Mouse (Mus musculus): ENCODE data around the gene Pias1.

The Pias1 gene

DNA sequence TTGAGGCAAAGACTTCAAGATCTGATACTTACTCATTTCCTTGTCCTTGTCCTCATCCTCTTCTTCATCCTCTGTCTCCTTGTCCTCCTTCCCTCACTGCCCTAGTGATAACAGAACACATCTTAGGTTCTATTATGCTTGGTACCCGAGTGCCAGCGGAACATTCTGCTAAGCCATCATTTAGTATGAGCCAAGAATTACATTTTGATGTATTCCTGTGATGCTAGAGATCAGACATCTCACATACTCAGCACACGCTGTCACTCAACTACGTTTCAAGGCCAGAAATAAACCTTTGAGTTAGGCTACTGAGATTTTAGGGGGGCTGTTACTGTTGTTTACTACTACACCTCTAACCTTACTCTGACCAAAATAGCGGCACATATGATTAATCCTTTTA is at the start of gene Pias1:
Pias1 (minus strand) TSS at position 101 of the 400 bp plus-strand sequence.
- DNase-seq (ENCODE audit: low read depth, low spot score), result no peak

- DNase-seq (ENCODE audit: low read depth, low spot score), result no peak
These were observed 47.7 kb upstream of the Pias1 start for GRCm38 (mm10) chr9:63035431-63035830.

DNA sequence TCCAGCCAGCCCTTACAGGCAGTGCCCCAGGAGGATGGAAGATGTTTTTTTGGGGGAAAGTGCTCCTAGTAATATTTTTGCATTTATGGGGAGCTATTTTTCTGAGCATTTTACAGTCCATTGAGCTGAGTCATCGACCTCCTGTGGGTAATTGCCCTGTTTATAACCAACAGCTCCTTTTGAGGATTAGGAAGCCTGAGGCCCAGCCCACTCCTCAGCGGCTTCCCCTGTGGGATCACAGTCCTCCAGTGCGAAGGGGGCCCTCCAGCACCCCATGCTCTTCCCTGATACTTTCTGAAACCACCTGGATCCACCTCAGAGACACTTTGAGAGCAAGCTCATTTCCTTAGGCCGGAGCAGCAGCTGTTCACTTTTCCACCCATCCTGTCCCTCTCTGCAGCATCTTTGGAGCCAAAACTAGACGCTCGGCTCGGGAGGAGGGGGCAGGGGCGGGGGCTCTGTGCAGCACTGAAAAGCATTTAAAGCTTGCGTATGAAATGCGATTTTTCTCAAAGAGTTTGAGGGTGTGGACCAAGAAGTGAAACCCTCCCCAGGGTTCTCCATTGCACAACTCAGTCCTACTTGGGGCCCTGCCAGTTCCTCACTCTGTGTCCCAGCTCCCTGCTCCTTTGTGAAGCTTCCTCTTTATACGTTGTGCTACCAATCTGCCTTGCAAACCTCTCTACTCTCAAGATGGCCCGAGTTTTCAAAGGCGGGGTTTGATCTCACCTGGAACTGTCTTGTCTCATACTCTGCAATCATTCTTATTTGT is 43.5 kb upstream of the Pias1 start:
- DNase-seq (ENCODE audit: low read depth, low spot score), result no peak

- DNase-seq (ENCODE audit: low read depth, low spot score), result no peak
These were observed 34.8 kb upstream of the Pias1 start for GRCm38 (mm10) chr9:63022486-63022885.

DNA sequence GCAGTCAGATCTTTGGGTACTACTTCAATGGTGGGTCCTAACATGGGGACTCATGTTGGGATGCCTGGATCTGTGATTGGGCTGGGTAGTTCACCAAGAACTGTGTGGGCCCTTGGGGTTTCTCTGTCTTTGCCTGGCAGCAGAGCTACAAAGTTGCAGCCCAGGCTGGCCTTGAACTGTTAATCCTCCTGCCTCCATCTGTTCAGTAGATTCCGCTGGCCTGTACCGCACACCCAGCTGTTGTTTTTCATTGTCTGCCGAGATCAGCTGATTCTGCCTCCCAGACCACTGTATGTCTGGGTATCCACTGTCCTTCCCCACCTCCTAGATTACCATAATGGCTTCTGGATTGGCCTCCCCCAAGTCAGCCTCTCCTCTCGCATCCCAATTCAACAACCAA is 19.6 kb upstream of the Pias1 start:
- DNase-seq (ENCODE audit: low read depth, low spot score), result no peak

GRCm38 (mm10) chr9:63006081-63006820 is 18.5 kb upstream of the Pias1 start:
- no peak for DNase-seq (ENCODE audit: low read depth, low spot score)

- no peak for DNase-seq (ENCODE audit: low read depth, low spot score)
These were observed 10.8 kb upstream of the Pias1 start for GRCm38 (mm10) chr9:62998561-62998960.

DNA sequence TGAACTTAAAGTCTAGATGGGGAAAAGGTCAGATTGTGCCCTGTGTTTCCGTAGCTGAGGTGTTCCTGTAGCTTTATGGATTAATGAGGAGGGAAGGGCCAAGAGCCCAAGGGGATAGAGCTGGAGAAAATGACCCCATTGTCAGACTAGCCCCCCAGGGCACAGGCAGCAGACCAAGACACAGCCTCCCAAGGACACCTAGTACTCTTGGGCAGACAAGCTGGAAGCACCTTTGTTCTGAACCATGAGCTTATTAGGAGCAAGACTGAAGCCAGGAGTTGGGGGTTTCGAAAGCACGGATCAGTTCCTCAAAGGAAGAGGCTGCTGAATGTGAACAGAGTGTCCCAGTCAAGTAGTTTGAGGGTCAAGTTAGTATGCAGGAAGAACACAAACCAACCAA is 9.9 kb upstream of the Pias1 start:
- no peak for DNase-seq (ENCODE audit: low read depth, low spot score)

- no peak for DNase-seq (ENCODE audit: low read depth, low spot score)
These were observed 7.5 kb upstream of the Pias1 start for GRCm38 (mm10) chr9:62995186-62995585.

- DNase-seq (ENCODE audit: low read depth, low spot score), result no peak
These were observed 2.4 kb upstream of the Pias1 start for GRCm38 (mm10) chr9:62990134-62990533.

DNA sequence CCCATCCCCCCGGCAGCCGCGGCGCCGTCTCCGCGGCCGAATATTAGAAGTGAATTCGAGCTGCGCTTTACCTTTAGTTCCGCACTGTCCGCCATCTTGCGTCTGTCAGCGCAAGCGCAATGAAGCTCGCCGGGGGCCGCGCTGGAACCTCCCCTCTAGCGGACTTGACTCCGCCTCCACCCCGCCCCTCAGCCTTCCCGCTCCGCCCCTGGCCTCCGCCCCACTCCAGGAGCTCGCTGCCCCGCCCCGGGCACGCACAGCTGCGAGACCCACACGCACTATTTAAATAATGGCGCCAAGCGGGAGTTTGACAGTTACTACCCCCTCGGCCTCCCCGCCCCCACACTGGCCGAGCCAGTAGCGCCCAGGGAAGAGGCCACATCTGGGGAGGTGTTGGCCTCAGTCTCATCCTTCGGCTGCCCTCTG is 6.9 kb downstream of the Pias1 start:
- peak; percentile 96 for DNase-seq (ENCODE audit: low read depth, low spot score)

DNA sequence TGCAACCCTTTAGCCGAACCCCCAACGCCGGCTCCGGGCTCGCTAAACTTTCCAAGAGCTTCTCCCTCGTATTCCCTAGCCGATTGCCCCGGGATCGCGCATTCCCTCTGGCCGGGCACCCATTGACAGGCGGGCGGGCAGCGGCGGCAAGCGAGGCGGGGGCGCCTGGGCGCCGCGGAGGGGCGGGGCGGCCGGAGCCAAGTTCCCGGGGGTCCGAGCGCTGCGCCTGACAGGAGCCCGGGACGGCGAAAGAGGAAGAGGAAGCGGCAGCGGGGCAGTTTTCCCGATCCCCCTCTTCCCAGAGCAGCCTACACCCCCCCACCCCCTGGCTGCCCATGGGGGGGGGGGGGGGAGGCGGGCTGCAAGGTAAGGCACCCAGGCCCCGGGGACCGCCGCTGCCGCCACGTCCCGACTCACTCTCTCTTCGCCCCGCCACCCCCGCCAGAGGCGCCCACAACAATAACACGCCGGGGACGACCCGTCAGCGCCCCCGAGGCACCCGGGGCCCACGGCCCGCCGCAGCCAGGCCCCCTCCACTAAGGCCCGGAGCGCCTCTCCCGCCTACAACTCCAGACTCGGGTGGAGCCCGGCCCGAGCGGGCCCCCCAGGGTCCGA is 7.5 kb downstream of the Pias1 start:
- no peak for DNase-seq (ENCODE audit: low read depth, low spot score)

DNA sequence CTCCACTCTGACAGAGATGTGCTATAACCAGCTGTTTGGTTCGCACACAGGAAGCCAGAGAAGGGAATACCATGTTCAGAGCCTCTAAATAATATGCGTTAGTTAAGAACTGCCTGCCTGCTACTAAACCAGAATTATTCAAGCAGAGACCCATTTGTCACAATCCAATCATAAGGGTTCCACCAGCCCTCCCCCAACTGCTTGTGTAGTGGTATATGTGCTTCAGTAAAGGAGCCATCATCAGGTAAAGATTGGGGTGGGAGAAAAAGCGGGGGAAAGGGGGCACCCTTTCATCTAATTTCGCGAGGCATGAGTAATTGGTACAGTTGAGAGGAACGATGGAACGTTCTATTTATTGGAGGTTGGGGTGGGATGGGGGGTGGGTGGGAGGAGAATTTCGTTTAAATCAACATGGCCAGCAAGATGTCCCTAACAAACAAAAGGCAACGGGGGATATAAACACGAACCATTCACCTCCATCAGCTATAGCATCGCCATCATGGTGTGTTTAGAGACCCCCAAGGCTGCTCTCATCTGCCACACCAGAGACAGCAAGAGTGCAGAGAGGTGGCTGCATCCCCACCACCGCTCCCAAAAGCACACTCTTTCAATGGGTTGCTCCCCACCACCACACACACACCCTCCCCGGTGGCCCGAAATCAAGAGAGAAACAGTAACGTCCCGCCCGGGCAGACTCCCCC is 8.1 kb downstream of the Pias1 start:
- no peak for DNase-seq (ENCODE audit: low read depth, low spot score)

GRCm38 (mm10) chr9:62977152-62977551 is 10.6 kb downstream of the Pias1 start:
- DNase-seq (ENCODE audit: low read depth, low spot score), result no peak

DNA sequence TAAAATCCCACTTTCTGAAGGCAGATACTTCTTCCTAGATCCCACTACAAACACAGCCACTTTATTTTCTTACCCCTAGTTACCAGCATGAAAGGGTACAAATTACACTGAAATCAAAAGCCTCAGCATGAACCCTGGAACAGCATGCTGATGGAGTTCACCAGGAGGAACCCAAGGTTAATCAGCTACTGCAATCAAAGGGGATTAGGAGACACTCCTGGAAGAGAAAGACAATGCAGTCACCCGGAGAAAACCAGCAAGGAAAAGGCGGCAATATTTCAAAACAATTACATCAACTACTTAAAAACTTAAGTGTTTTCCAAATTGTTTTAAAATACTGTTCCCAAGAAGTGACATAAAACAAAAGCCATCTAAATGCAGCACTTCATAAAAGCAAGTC is 11.9 kb downstream of the Pias1 start:
- no peak for DNase-seq (ENCODE audit: low read depth, low spot score)

- DNase-seq (ENCODE audit: low read depth, low spot score), result no peak
These were observed 13.3 kb downstream of the Pias1 start for GRCm38 (mm10) chr9:62974439-62974838.

DNA sequence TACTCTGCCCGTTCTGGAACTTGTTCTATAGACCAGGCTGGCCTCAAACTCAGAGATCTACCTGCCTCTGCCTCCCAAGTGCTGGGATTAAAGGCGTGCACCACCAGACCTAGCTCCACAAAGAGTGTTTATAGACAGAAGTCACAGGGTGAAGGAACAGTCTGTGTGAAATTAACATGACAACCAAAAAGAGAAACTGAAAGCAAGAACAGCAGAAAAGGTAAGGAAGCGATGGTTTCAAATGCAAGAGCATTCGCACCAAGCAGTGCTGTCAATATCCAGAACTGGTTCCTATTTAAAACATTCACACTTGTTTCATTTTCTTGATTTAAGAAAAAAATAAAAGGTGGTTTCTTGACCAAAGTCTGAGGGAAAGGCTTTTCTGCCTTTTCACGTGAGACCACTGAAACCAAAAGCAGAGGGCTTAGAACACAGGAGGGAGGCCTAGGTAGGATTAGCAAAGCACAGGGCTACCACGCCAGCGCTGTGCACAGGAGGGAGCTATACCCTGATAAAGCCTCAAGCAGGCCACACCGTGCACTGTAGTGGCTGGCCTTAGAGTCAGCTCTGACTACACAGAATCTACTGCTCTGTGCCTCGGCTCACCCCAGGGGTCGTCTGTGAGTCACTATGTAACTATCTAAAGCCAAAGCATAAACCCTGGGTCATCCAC is 15.5 kb downstream of the Pias1 start:
- no peak for DNase-seq (ENCODE audit: low read depth, low spot score)

- DNase-seq (ENCODE audit: low read depth, low spot score), result no peak
These were observed 17.4 kb downstream of the Pias1 start for GRCm38 (mm10) chr9:62970345-62970744.

DNA sequence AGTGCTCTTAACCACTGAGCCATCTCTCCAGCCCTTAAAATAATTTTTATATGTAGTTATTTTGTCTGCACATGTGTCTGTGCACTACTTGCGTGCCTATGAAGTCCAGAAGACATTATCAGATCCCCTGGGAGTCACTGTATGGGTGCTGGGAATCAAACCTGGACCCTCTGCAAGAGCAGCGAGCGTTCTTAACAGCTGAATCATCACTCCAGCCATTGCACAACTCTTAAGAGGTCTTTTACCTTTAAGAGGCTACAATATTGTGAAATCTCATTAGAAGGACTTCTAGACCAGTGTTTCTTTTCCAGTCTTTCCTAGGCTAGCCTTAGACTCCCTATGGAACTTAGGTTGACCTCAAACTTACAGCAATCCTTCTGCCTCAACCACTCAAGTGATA is 21.7 kb downstream of the Pias1 start:
- DNase-seq (ENCODE audit: low read depth, low spot score), result no peak

GRCm38 (mm10) chr9:62952713-62953112 is 35.0 kb downstream of the Pias1 start:
- no peak for DNase-seq (ENCODE audit: low read depth, low spot score)

DNA sequence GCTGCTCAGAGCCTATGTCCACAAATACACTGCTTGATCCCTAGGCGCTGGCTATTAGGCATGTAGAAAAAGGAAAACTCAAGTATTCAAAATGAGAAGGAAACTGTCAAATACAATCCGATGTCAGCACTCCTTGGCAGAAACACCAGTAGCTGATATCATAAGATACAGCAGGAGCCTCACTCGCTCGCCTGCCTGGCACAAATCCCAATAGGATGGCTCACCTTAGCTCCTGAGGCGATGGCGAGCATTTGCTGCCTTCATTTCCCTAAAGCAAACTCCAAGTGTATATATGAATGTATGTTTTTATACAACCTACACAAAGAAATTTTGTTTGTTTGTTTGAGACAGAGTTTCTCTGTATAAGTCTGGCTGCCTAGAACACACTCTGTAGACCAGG is 42.4 kb downstream of the Pias1 start:
- no peak for DNase-seq (ENCODE audit: low read depth, low spot score)

- no peak for DNase-seq (ENCODE audit: low read depth, low spot score)
These were observed 43.7 kb downstream of the Pias1 start for GRCm38 (mm10) chr9:62944063-62944462.
